9 mouse cellular contexts compared by ENCODE assay signal in the genomic region with DNA sequence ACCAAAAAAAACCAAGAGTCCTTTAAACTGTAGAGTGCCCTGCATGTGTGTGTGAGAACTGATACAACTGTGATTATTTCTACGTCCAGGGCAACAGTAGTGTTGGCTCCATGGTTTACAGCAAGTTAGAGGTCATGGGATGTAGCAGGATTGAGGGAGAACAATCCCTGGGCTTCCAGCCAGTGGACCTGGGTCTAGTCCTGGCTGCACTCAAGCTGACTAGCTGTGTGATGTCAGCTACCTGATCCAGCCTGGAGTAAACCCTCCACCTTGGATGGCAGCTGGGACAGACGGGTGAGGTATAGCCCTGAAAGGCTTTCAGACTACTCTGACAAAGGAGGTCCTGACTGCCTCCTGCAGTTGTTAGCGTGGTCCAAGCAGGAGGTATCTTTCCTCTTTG.
"Had no signal": no experiment of that assay in that cellular context is flagged by ENCODE, and none has a peak within 500 bp of the region (broad histone marks: within the 10 kb centered on the region; RNA-seq: fewer than 3 reads in every experiment).

No protein-coding gene starts in this region.

- H3K4me3 ChIP-seq: lung, embryonic 15.5 days; megakaryocyte, embryonic 14.5 days; midbrain, embryonic 13.5 days; neural tube, embryonic 12.5 days; stomach, embryonic 15.5 days had no signal

- H3K9ac ChIP-seq: liver, postnatal 0 days; lung, embryonic 15.5 days; midbrain, embryonic 13.5 days; neural tube, embryonic 12.5 days; stomach, embryonic 15.5 days had no signal

- ATAC-seq: midbrain, embryonic 13.5 days had no signal

- H3K4me2 ChIP-seq: lung, embryonic 15.5 days; midbrain, embryonic 11.5 days; midbrain, embryonic 13.5 days; neural tube, embryonic 12.5 days; stomach, embryonic 15.5 days had no signal

- H3K27ac ChIP-seq: lung, embryonic 15.5 days; macrophage; midbrain, embryonic 13.5 days; neural tube, embryonic 12.5 days; stomach, embryonic 15.5 days; stomach, postnatal 0 days had no signal

- H3K9me3 ChIP-seq: lung, embryonic 15.5 days; midbrain, embryonic 13.5 days; stomach, embryonic 15.5 days had no signal

- H3K27me3 ChIP-seq: lung, embryonic 15.5 days; midbrain, embryonic 13.5 days; neural tube, embryonic 12.5 days; stomach, embryonic 15.5 days had no signal

- H3K4me1 ChIP-seq: lung, embryonic 15.5 days; neural tube, embryonic 12.5 days had no signal

- H3K36me3 ChIP-seq: lung, embryonic 15.5 days; neural tube, embryonic 12.5 days; stomach, embryonic 15.5 days had no signal
